9 mouse cellular contexts compared by ENCODE assay signal in the genomic region with DNA sequence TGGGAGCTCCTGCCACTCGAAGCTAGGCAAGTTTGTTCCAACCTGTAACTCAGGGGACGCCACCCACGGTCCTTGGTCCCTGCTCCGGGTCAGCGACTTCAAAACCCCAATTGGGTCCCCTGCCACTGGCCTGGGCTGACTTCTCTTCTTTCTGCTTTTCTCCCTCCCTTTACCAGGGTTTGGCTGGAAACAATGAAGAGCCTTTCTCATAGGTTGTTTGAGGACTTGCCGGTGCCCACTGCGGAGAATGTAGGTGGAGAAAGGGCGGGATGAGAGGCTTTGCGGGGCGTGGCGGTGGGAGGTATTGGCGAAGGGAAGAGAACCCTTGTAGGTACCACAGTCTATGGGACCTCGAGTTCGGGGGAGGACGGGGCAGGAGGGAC. TPM values are rescaled to one million over a fixed set of nuclear protein-coding genes. Genes with fewer than 3 reads are reported as not detected.
DNase-seq lines count a peak whose midpoint lies in the region; ATAC-seq and TF ChIP-seq lines count a peak whose summit lies in the region.
"Had no signal": no experiment of that assay in that cellular context is flagged by ENCODE, and none has a peak within 500 bp of the region (broad histone marks: within the 10 kb centered on the region; RNA-seq: fewer than 3 reads in every experiment).

Gabra4 (minus strand) TSS at position 194 of the 383 bp plus-strand sequence.

- no peaks in the 10 kb centered on the region for H3K4me1 ChIP-seq in brown adipose tissue, adult 24 weeks (ENCODE audit: control insufficient read depth, insufficient read depth, insufficient read length, low read length)

- peak; percentile 20 for DNase-seq in layer of hippocampus, adult 11-12 months (ENCODE audit: low spot score)
- DNase-seq in layer of hippocampus, adult 9-10 months (ENCODE audit: low spot score), result no peak
- DNase-seq in layer of hippocampus, adult 2 months (ENCODE audit: low spot score in 2 of 2), result peak in 1 of 2 experiments; percentile 37
- DNase-seq in lung, postnatal 10 days, result peak; percentile 8
- DNase-seq in testis, postnatal 14 days (ENCODE audit: low spot score), result peak; percentile 15

- 0 out of 2 replicates have a peak, but pooled peaks have one; percentile 17 for ATAC-seq in granulocyte monocyte progenitor cell, adult 5-6 weeks (replicated peaks; ENCODE audit: poor library complexity, severe bottlenecking)
- no peak for ATAC-seq in monocyte, adult 5-6 weeks (replicated peaks; ENCODE audit: insufficient number of reproducible peaks, low FRiP score, low TSS enrichment, poor library complexity, severe bottlenecking)

- H3K27ac ChIP-seq in brown adipose tissue, adult 24 weeks (replicated peaks; ENCODE audit: low read depth, low read length), result no peak within 1 kb of the TSS
- H3K27ac ChIP-seq in layer of hippocampus, adult 2 months, result peak within 1 kb of the TSS; percentile 92
- H3K27ac ChIP-seq: macrophage had no signal

- H3K4me3 ChIP-seq in brown adipose tissue, adult 24 weeks (ENCODE audit: insufficient read depth, low read depth, low read length), result peak within 1 kb of the TSS; percentile 35
- H3K4me3 ChIP-seq in layer of hippocampus, adult 2 months, result peak within 1 kb of the TSS; percentile 80

- no peak for TF ChIP-seq CTCF in layer of hippocampus, adult 2 months (conservative IDR thresholded peaks at IDR 0.05)

RNA-seq across cellular contexts. Expression of gene Gabra4, which starts in this region (rescaled TPM):
- polyA plus RNA-seq in brown adipose tissue, adult 24 weeks (2012; ENCODE audit: insufficient read depth, insufficient read length, missing spikeins), result not detected in 2 replicates
- total RNA-seq in granulocyte monocyte progenitor cell, adult 5-6 weeks (2014; fragmentation: Nextera tagmentation), result not detected in 2 replicates
- total RNA-seq in granulocyte monocyte progenitor cell, adult 5-6 weeks (2017), result not detected in 2 replicates
- total RNA-seq in layer of hippocampus, adult 2 months (2021), result 10 to 100 TPM; 82.6 to 94.2 TPM
- not detected in 3 replicates for total RNA-seq in monocyte, adult 5-6 weeks (2017)
- polyA plus RNA-seq: macrophage had no signal

Comparison
In these comparisons a context has a peak if more than half of its experiments do, and no peak if none do; other contexts are left out.
1. RNA of gene Gabra4 (total RNA-seq): 82.6 to 94.2 TPM in layer of hippocampus, adult 2 months; not detected in granulocyte monocyte progenitor cell, adult 5-6 weeks and not detected in monocyte, adult 5-6 weeks; every median in the first group is over 10 times any median in the second.
2. Peak in ATAC-seq in granulocyte monocyte progenitor cell, adult 5-6 weeks; RNA of the gene not detected or under 1 TPM.